Mouse (Mus musculus) forebrain, embryonic 13.5 days (tissue): Measurements from ENCODE around the gene Exoc3l4. TPM values are rescaled to one million over a fixed set of nuclear protein-coding genes. Genes with fewer than 3 reads are reported as not detected.

ENCODE experiments used
- ATAC-seq: fragments of 200-750 bp; cut with Nextera tagmentation; 2 replicates; pipeline ENCODE4 v1.8.0; 2017
- H3K27ac ChIP-seq: fragments of 300-500 bp; sonication (generic); 2 replicates; pipeline ENCODE4 v1.5.1; 2015; ENCODE audit warnings: inconsistent platforms, mild to moderate bottlenecking, moderate library complexity
- H3K27me3 ChIP-seq: fragments of 300-500 bp; sonication (generic); 2 replicates; pipeline ENCODE4 v1.6.1; 2015; ENCODE audit warnings: mild to moderate bottlenecking, inconsistent platforms
- H3K36me3 ChIP-seq: fragments of 300-500 bp; sonication (generic); 2 replicates; pipeline ENCODE4 v1.6.1; 2015; ENCODE audit warnings: mild to moderate bottlenecking, inconsistent platforms; ENCODE audit not compliant: poor library complexity, severe bottlenecking
- H3K4me1 ChIP-seq: fragments of 300-500 bp; sonication (generic); 2 replicates; pipeline ENCODE4 v1.6.1; 2015; ENCODE audit warnings: inconsistent platforms
- H3K4me2 ChIP-seq: fragments of 300-500 bp; sonication (generic); 2 replicates; pipeline ENCODE4 v1.6.1; 2015; ENCODE audit warnings: inconsistent platforms, mild to moderate bottlenecking, moderate library complexity
- H3K4me3 ChIP-seq: fragments of 300-500 bp; sonication (generic); 2 replicates; pipeline ENCODE4 v1.5.1; 2015; ENCODE audit warnings: mild to moderate bottlenecking, inconsistent platforms
- H3K9ac ChIP-seq: fragments of 300-500 bp; sonication (generic); 2 replicates; pipeline ENCODE4 v1.6.1; 2015; ENCODE audit warnings: mild to moderate bottlenecking, inconsistent platforms
- H3K9me3 ChIP-seq: fragments of 300-500 bp; sonication (generic); replicated peaks from 2 replicates; pipeline ENCODE4 v1.6.1; 2016; ENCODE audit warnings: inconsistent platforms
- WGBS: fragments of 180-500 bp; shearing (Covaris S2); methylation state at CpG from one replicate; pipeline ENCODE4 v1.1.7; 2015; 5-methylcytosine and 5-hydroxymethylcytosine counted together
- polyA plus RNA-seq: library from polyadenylated mRNA; unstranded; fragments of >200 nt; fragmentation: Nextera tagmentation; extraction: Ambion mirVana; gene quantifications from 2 replicates; pipeline ENCODE4 v1.2.1, GENCODE M21; 2015

The Exoc3l4 gene
- polyA plus RNA-seq, 1 experiment from 2014 or later, result 2.3 TPM

DNA sequence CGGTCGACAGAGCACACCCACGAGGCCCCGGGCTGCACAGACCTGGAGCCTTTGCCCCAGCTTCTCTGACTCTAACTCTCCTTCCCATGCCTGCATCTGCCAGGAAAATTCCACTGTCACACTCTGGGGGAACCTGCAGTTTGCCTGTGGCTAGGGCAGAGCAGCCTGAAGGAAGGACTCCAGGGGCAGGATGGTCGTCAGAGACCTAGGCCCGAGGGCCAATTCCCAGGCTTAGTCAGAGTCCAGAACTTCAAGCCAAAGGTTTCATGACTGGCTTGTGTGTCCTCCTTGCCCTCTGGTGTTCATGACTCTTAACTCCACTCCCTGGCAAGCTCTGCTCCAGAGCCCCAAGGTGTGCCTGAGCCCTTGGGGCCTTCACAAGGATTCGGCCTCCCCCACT, 51.4 kb downstream of the Exoc3l4 start:
- Histone ChIP-seq H3K27ac (no peak overlapping the region), H3K4me3 (no peak overlapping the region), H3K4me1 (peaks cover 9% of the 10 kb centered on the region; the same call in 1 of the 2 replicates), H3K9ac (no peak overlapping the region), H3K9me3 (no peaks in the 10 kb centered on the region), H3K4me2 (no peak overlapping the region), H3K36me3 (no peaks in the 10 kb centered on the region), H3K27me3 (peaks cover 4% of the 10 kb centered on the region; the same call in 1 of the 2 replicates)
- ATAC-seq, result no peak
- WGBS, result 64% methylated on average over 7 of the region's 7 CpGs

DNA sequence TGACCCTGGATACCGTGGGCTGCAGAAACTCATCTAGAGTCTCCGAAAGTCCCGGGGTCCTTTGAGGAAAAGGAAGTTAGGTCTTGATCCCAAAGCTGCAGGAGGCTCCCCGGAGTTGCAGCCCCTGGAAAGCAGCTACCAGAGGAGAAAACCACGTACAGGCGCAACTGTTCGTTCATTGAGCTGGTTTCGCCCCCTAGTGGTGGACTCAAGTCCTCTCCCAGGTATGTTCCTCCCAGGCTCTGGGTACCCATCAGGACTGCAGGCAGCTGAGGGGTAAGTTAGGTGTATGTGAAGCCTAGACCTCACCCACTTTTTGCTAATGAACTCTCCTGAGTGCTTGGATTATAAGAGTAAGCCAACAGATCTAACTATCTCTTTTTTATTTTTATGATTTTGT, 52.7 kb downstream of the Exoc3l4 start:
- ATAC-seq, result 0 out of 2 replicates have a peak, but pooled peaks have one; percentile 53

DNA sequence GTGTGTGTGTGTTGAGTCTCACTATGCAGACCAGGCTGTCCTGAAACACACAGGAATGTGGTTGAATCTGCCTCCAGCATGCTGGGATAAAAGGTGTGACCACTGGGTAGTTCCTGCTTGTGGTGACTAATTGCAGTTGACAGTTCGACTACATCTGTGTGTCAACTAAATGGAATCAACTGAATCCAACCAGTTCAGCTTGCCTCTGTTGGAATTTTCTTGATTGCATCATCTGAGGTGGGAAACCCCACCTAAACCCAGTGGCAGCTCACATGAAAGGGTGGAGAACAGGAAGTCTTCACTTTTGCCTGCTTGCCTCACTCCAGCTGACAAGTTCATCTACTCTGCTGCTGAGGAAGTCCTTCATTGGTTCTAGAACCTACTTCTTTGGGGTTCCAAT, 54.3 kb downstream of the Exoc3l4 start:
- Histone ChIP-seq H3K9me3 (no peaks in the 10 kb centered on the region), H3K27me3 (no peaks in the 10 kb centered on the region), H3K4me3 (no peak overlapping the region), H3K36me3 (no peaks in the 10 kb centered on the region), H3K4me1 (peaks cover 22% of the 10 kb centered on the region; the same call in 1 of the 2 replicates), H3K4me2 (no peak overlapping the region), H3K9ac (no peak overlapping the region), H3K27ac (no peak overlapping the region)
- ATAC-seq, result no peak
- 63% methylated on average over 1 of the region's 1 CpGs for WGBS

More for the DNA sequence above, 52.7 kb downstream of the Exoc3l4 start:
- Histone ChIP-seq H3K4me2 (no peak overlapping the region), H3K27me3 (peaks cover 3% of the 10 kb centered on the region; the same call in 1 of the 2 replicates), H3K9me3 (no peaks in the 10 kb centered on the region), H3K27ac (no peak overlapping the region), H3K4me1 (peaks cover 12% of the 10 kb centered on the region; the same call in 1 of the 2 replicates), H3K9ac (no peak overlapping the region), H3K4me3 (no peak overlapping the region), H3K36me3 (no peaks in the 10 kb centered on the region)
- 5% methylated on average over 8 of the region's 8 CpGs for WGBS

DNA sequence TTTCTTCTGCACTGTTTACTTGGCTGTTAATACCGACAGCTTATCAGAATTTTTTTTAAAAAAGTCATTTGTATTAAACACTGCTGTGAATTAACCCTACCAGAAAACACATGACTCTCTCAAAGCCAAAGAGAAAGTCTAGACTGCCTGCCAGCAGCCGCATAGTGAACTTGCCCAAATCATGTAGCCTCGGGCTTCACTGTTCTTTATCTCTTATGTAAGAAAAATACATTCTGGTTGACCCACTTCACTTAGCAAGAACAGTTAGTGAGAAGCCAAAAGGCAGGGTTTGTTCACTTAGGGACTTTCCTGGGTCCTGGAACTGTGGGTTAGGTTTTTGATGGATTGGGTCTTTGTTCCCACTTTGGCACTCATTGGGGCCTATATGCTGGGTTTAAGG, 54.9 kb downstream of the Exoc3l4 start:
- Histone ChIP-seq H3K9me3 (no peaks in the 10 kb centered on the region), H3K27ac (no peak overlapping the region), H3K27me3 (no peaks in the 10 kb centered on the region), H3K36me3 (no peaks in the 10 kb centered on the region), H3K4me2 (no peak overlapping the region), H3K9ac (no peak overlapping the region), H3K4me3 (no peak overlapping the region), H3K4me1 (peaks cover 22% of the 10 kb centered on the region; the same call in 1 of the 2 replicates)
- 84% methylated on average over 3 of the region's 3 CpGs for WGBS
- ATAC-seq, result no peak

DNA sequence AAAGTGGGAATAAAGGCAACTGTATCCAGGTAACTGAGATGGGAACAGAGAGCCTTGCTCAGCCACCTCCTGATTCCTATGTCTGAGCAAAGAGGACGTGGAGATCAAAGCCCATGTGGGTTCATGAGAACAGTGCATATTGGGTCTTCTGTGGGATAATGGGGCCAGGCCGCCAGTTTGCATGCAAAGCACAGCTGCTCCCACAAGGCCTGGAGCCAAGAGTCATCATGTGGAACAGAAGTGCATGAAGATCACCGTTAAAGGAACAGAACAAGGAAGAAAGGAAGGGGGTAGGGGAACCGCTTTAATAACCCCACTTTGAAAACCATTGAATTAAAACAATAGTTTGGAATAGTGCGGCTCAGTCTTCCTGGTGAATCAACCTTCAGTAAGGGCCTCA, 56.1 kb downstream of the Exoc3l4 start:
- 56% methylated on average over 5 of the region's 5 CpGs for WGBS

DNA sequence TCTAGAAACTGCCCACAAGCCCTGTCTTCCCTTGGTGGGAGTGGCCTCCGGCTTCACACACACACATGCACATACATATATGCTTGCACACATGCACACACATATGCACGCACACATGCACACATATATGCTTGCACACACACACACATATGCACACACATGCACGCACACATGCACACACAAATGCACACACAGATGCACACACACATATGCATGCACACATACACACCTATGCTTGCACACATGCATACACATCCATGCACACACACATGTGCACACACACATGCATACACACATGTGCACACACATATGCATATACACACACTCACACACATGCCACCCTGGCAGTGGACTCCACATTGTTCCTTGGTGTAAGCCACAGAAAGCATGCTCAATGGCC, 57.6 kb downstream of the Exoc3l4 start:
- WGBS, result 95% methylated on average over 3 of the region's 3 CpGs
- no peak overlapping the region for H3K4me3 ChIP-seq
- H3K9me3 ChIP-seq, result no peaks in the 10 kb centered on the region
- no peaks in the 10 kb centered on the region for H3K36me3 ChIP-seq
- no peaks in the 10 kb centered on the region for H3K27me3 ChIP-seq
- H3K27ac ChIP-seq, result no peak overlapping the region
- no peak overlapping the region for H3K9ac ChIP-seq
- peaks cover 19% of the 10 kb centered on the region; the same call in 1 of the 2 replicates for H3K4me1 ChIP-seq
- no peak for ATAC-seq
- no peak overlapping the region for H3K4me2 ChIP-seq

More for the DNA sequence above, 56.1 kb downstream of the Exoc3l4 start:
- H3K4me3 ChIP-seq, result no peak overlapping the region
- no peak for ATAC-seq
- H3K27ac ChIP-seq, result no peak overlapping the region
- H3K9ac ChIP-seq, result no peak overlapping the region
- no peaks in the 10 kb centered on the region for H3K36me3 ChIP-seq
- no peaks in the 10 kb centered on the region for H3K9me3 ChIP-seq
- H3K27me3 ChIP-seq, result no peaks in the 10 kb centered on the region
- H3K4me2 ChIP-seq, result no peak overlapping the region
- H3K4me1 ChIP-seq, result peaks cover 22% of the 10 kb centered on the region; the same call in 1 of the 2 replicates

DNA sequence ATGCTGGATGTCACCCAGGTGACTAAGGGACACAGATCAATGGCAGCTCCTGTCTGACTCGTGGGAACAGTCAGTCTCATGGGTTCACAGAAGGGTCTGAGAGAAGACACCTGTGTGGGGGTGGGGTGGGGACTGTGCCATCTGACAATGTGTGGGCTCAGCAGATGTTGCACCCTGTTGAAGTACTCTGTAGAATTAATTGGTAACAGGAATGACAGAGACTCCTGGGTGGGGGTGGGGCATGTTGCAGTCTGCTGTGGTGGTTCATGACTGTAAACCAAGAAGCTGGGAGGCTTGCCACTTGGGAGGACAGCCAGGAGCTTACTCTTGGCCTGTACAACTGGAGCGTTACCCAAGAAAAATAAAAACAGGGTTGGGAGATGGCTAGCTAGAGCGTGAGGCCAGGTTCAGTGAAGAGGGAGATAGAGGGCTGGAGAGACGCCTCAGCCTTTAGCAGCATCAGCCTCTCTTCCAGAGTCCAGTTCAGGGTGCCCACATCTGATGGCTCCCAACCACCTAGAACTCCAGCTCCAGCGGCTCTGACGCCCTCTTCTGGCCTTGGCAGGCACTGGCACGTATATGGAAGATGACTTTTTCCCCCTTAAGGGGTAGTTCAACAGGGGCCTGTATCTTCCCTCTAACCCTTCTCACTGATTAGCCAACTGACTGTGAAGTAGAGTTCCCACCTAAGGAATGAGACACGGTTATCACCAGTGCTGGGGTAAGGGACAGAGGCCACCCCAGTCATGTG, 58.3 kb downstream of the Exoc3l4 start:
- no peak overlapping the region for H3K4me2 ChIP-seq
- no peaks in the 10 kb centered on the region for H3K36me3 ChIP-seq
- H3K27ac ChIP-seq, result no peak overlapping the region; the same call in 1 of the 2 replicates
- WGBS, result 55% methylated on average over 8 of the region's 8 CpGs
- H3K9ac ChIP-seq, result no peak overlapping the region
- H3K27me3 ChIP-seq, result no peaks in the 10 kb centered on the region
- ATAC-seq, result no peak
- H3K4me3 ChIP-seq, result no peak overlapping the region
- no peaks in the 10 kb centered on the region for H3K9me3 ChIP-seq
- H3K4me1 ChIP-seq, result peaks cover 18% of the 10 kb centered on the region; the same call in 1 of the 2 replicates

DNA sequence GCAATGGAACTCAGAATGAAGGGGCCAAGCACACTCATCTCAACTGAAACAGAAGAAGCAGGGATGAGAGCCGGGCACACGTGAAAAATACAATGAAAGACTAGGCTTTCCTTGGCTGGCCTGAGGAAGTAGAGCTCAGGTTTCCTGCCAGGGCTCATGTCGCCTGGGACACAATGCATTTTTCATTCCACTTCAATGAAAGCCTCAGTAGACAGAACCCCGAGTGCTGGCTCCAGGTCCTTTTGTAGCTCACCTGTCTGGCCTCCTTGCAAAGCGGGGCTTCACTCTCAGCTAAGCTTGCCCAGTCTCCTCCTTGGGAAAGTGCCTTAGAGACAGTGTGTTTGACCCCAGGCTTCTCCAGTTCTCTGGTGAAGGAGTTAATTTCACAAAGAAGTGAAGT, 62.1 kb downstream of the Exoc3l4 start:
- peaks cover 15% of the 10 kb centered on the region; the same call in 1 of the 2 replicates for H3K4me1 ChIP-seq
- no peaks in the 10 kb centered on the region for H3K36me3 ChIP-seq
- 62% methylated on average over 5 of the region's 5 CpGs for WGBS
- H3K4me3 ChIP-seq, result no peak overlapping the region
- no peaks in the 10 kb centered on the region for H3K9me3 ChIP-seq
- no peak for ATAC-seq
- H3K27ac ChIP-seq, result no peak overlapping the region
- H3K4me2 ChIP-seq, result no peak overlapping the region
- H3K27me3 ChIP-seq, result peaks cover 14% of the 10 kb centered on the region
- H3K9ac ChIP-seq, result no peak overlapping the region

DNA sequence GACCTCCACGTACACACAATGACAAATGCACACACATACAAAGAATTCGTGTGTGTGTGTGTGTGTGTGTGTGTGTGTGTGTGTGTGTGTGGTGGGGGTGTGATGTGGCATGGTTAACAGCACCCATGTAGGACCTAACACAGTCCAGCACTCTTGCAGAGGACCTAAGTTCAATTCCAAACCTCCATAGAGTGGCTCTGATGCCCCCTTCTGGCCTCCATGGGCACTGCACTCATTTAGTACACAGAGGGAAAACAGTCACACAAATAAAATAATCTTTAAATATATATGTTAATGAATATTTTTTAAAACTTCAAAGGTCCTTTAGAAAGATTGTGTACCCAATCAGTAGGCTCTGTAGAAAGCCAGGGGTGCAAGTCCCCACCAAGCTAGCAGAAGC, 63.1 kb downstream of the Exoc3l4 start:
- H3K4me3 ChIP-seq, result no peak overlapping the region

More for the DNA sequence above, 63.1 kb downstream of the Exoc3l4 start:
- 74% methylated on average over 2 of the region's 2 CpGs for WGBS
- ATAC-seq, result no peak
- peaks cover 12% of the 10 kb centered on the region for H3K4me1 ChIP-seq
- no peak overlapping the region for H3K4me2 ChIP-seq
- H3K36me3 ChIP-seq, result no peaks in the 10 kb centered on the region
- no peaks in the 10 kb centered on the region for H3K9me3 ChIP-seq
- no peak overlapping the region for H3K27ac ChIP-seq
- H3K9ac ChIP-seq, result no peak overlapping the region
- H3K27me3 ChIP-seq, result peaks cover 24% of the 10 kb centered on the region

Other genes starting within 250 kb of the Exoc3l4 start
- 0.21 TPM in 1 of 2 replicates, not detected in the other for gene 4930595D18Rik, start 232.5 kb upstream of the Exoc3l4 start, polyA plus RNA-seq
- 0.76 and 0.98 TPM in 2 replicates for gene Amn, start 145.9 kb upstream of the Exoc3l4 start, polyA plus RNA-seq
- 25.1 and 34.0 TPM in 2 replicates for gene Cdc42bpb, start 39.3 kb upstream of the Exoc3l4 start, polyA plus RNA-seq
- gene Lbhd2, start 10.2 kb upstream of the Exoc3l4 start, polyA plus RNA-seq, result 0.35 and 1.0 TPM in 2 replicates
- 0.60 and 1.2 TPM in 2 replicates for gene Tnfaip2, start 25.5 kb downstream of the Exoc3l4 start, polyA plus RNA-seq
- gene Gm266, start 68.8 kb downstream of the Exoc3l4 start, polyA plus RNA-seq, result 0.40 and 1.0 TPM in 2 replicates
- 667 and 695 TPM in 2 replicates for gene Eif5, start 121.0 kb downstream of the Exoc3l4 start, polyA plus RNA-seq
- 44.2 and 47.2 TPM in 2 replicates for gene Mark3, start 157.5 kb downstream of the Exoc3l4 start, polyA plus RNA-seq